Mouse (Mus musculus): ENCODE data around the gene Arid1b.

Arid1b gene

GRCm38 (mm10) chr17:5254717-5255617, 260.8 kb downstream of the Arid1b start:
- no peak for DNase-seq

GRCm38 (mm10) chr17:5255618-5255933, 261.4 kb downstream of the Arid1b start:
- no peak for DNase-seq

GRCm38 (mm10) chr17:5258978-5259377, 264.8 kb downstream of the Arid1b start:
- no peak for DNase-seq

GRCm38 (mm10) chr17:5261131-5261651, 267.1 kb downstream of the Arid1b start:
- no peak for DNase-seq

- no peak for DNase-seq
Measured at GRCm38 (mm10) chr17:5261874-5262605, 267.9 kb downstream of the Arid1b start.

GRCm38 (mm10) chr17:5262788-5263187, 268.7 kb downstream of the Arid1b start:
- no peak for DNase-seq

- no peak for DNase-seq
Measured at GRCm38 (mm10) chr17:5264783-5265182, 270.7 kb downstream of the Arid1b start.

GRCm38 (mm10) chr17:5265615-5266014, 271.5 kb downstream of the Arid1b start:
- no peak for DNase-seq

- DNase-seq, result no peak
Measured at GRCm38 (mm10) chr17:5267747-5268146, 273.6 kb downstream of the Arid1b start.

- no peak for DNase-seq
Measured at GRCm38 (mm10) chr17:5269302-5269701, 275.2 kb downstream of the Arid1b start.

- no peak for DNase-seq
Measured at GRCm38 (mm10) chr17:5269774-5270173, 275.6 kb downstream of the Arid1b start.

- DNase-seq, result no peak
Measured at GRCm38 (mm10) chr17:5270823-5271222, 276.7 kb downstream of the Arid1b start.

GRCm38 (mm10) chr17:5273118-5273517, 279.0 kb downstream of the Arid1b start:
- no peak for DNase-seq

GRCm38 (mm10) chr17:5273685-5274084, 279.6 kb downstream of the Arid1b start:
- no peak for DNase-seq

GRCm38 (mm10) chr17:5274429-5274828, 280.3 kb downstream of the Arid1b start:
- DNase-seq, result no peak

- DNase-seq, result no peak
Measured at GRCm38 (mm10) chr17:5275749-5276148, 281.6 kb downstream of the Arid1b start.

GRCm38 (mm10) chr17:5277137-5277871, 283.2 kb downstream of the Arid1b start:
- no peak for DNase-seq

GRCm38 (mm10) chr17:5280499-5281053, 286.4 kb downstream of the Arid1b start:
- no peak for DNase-seq

GRCm38 (mm10) chr17:5284783-5285182, 290.7 kb downstream of the Arid1b start:
- DNase-seq, result no peak

GRCm38 (mm10) chr17:5285877-5286440, 291.8 kb downstream of the Arid1b start:
- peak; percentile 61 for DNase-seq

- DNase-seq, result peak; percentile 78
Measured at GRCm38 (mm10) chr17:5286571-5287209, 292.6 kb downstream of the Arid1b start.

- no peak for DNase-seq
Measured at GRCm38 (mm10) chr17:5287210-5287591, 293.1 kb downstream of the Arid1b start.
